Mouse (Mus musculus) embryonic facial prominence, embryonic 11.5 days (tissue): ENCODE measurements around the gene Add1. TPM values are rescaled to one million over a fixed set of nuclear protein-coding genes. Genes with fewer than 3 reads are reported as not detected.
"Not testable (repeated sequence)": the region's sequence is repeated elsewhere in the genome, so short reads cannot be mapped to it uniquely, and the experiment has no call there.

Source experiments
- ATAC-seq: fragments of 200-750 bp; cut with Nextera tagmentation; replicated peaks from 2 replicates; pipeline ENCODE4 v1.8.0; 2017; ENCODE audit warnings: low read depth; ENCODE audit not compliant: insufficient number of reproducible peaks, low FRiP score, low TSS enrichment
- DNase-seq: peaks from one replicate; pipeline ENCODE4 v3.0.0-alpha.2; 2015; ENCODE audit warnings: low spot score
- H3K27ac ChIP-seq: fragments of 300-500 bp; sonication (generic); replicated peaks from 2 replicates; pipeline ENCODE4 v1.5.1; 2014; ENCODE audit warnings: mild to moderate bottlenecking, low read depth, low read length, control low read depth
- H3K27me3 ChIP-seq: fragments of 300-500 bp; sonication (generic); 2 replicates; pipeline ENCODE4 v1.6.1; 2014; ENCODE audit warnings: mild to moderate bottlenecking, low read length, moderate library complexity, mixed read lengths; ENCODE audit not compliant: control insufficient read depth, insufficient read depth
- H3K36me3 ChIP-seq: fragments of 300-500 bp; sonication (generic); replicated peaks from 2 replicates; pipeline ENCODE4 v1.6.1; 2014; ENCODE audit warnings: low read depth, mild to moderate bottlenecking, low read length, moderate library complexity, mixed read lengths; ENCODE audit not compliant: control insufficient read depth, insufficient read depth
- H3K4me1 ChIP-seq: fragments of 300-500 bp; sonication (generic); 2 replicates; pipeline ENCODE4 v1.6.1; 2014; ENCODE audit warnings: low read length, mixed read lengths; ENCODE audit not compliant: control insufficient read depth, insufficient read depth
- H3K4me2 ChIP-seq: fragments of 300-500 bp; sonication (generic); 2 replicates; pipeline ENCODE4 v1.6.1; 2014; ENCODE audit warnings: low read depth, mild to moderate bottlenecking, control low read depth, low read length, moderate library complexity
- H3K4me3 ChIP-seq: fragments of 300-500 bp; sonication (generic); 2 replicates; pipeline ENCODE4 v1.5.1; 2014; ENCODE audit warnings: low read depth, low read length, control low read depth
- H3K9ac ChIP-seq: fragments of 300-500 bp; sonication (generic); replicated peaks from 2 replicates; pipeline ENCODE4 v1.6.1; 2014; ENCODE audit warnings: mild to moderate bottlenecking, control low read depth, low read length
- H3K9me3 ChIP-seq: fragments of 300-500 bp; sonication (generic); replicated peaks from 2 replicates; pipeline ENCODE4 v1.6.1; 2016; ENCODE audit warnings: mild to moderate bottlenecking, low read length, inconsistent platforms, mixed read lengths; ENCODE audit not compliant: control insufficient read depth
- WGBS: fragments of 180-500 bp; shearing (Covaris S2); extraction: QIAGEN DNeasy Blood & Tissue Kit; methylation state at CpG from one replicate; pipeline ENCODE4 v1.1.7; 2014; 5-methylcytosine and 5-hydroxymethylcytosine counted together
- polyA plus RNA-seq: library from polyadenylated mRNA; unstranded; fragments of >200 nt; fragmentation: Nextera tagmentation; extraction: Ambion mirVana; gene quantifications from 2 replicates; pipeline ENCODE4 v1.2.1, GENCODE M21; 2014

Add1 gene
- polyA plus RNA-seq, 1 experiment from 2014 or later: 145 TPM

DNA sequence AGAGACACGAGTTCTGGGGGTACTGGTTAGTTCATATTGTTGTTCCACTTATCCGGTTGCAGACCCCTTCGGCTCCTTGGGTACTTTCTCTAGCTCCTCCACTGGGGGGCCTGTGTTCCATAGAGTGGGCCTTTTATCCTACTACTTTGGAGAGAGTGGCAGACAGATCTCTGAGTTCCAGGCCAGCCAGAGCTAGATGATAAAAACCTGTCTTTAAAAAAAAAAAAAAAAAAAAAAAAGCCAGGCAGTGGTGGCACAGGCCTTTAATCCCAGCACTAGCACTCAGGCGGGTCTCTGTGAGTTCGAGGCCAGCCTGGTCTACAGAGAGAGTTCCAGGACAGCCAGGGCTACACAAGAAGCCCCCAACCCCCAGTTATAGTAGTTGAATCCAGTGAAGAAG is 18.8 kb downstream of the Add1 start:
- H3K36me3 ChIP-seq, H3K4me3 ChIP-seq, H3K27me3 ChIP-seq, H3K4me1 ChIP-seq, H3K9me3 ChIP-seq, ATAC-seq, H3K9ac ChIP-seq, H3K4me2 ChIP-seq, H3K27ac ChIP-seq, DNase-seq: not testable (repeated sequence)
- 82% methylated on average over 5 of the region's 5 CpGs for WGBS

DNA sequence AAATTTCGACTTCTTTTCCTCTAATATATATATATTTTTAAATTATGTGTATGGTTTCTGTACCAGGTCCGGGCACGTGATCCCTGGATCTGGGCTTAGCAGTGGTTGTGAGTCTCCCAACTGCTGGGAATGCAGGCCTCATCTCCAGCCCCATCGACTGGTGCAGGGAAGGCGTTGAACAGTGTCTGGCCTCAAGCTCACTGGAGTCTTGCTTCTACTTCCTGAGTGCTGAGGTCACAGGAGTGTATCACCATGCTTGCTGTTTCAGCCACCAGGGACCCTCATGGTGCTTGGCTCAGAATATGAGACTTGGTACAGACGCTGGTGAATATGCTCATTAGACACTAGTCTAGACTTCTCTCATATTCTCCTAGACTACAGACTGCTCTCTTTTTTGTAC is 19.2 kb downstream of the Add1 start:
- DNase-seq (no peak), ATAC-seq (no peak)
- Histone ChIP-seq H3K9me3 (no peaks in the 10 kb centered on the region), H3K4me3 (no peak overlapping the region), H3K4me2 (no peak overlapping the region), H3K36me3 (no peaks in the 10 kb centered on the region), H3K4me1 (no peaks in the 10 kb centered on the region), H3K9ac (no peak overlapping the region), H3K27ac (no peak overlapping the region), H3K27me3 (no peaks in the 10 kb centered on the region)
- WGBS: over 99% methylated on average over 6 of the region's 6 CpGs

GRCm38 (mm10) chr5:34593202-34593727 is 19.8 kb downstream of the Add1 start:
- no peaks in the 10 kb centered on the region for H3K36me3 ChIP-seq
- H3K27ac ChIP-seq: no peak overlapping the region
- no peaks in the 10 kb centered on the region for H3K9me3 ChIP-seq
- no peak overlapping the region for H3K4me3 ChIP-seq
- no peaks in the 10 kb centered on the region for H3K27me3 ChIP-seq
- ATAC-seq: no peak
- DNase-seq: no peak
- no peaks in the 10 kb centered on the region for H3K4me1 ChIP-seq
- no peak overlapping the region for H3K9ac ChIP-seq
- H3K4me2 ChIP-seq: no peak overlapping the region
- WGBS: 95% methylated on average over 9 of the region's 9 CpGs

DNA sequence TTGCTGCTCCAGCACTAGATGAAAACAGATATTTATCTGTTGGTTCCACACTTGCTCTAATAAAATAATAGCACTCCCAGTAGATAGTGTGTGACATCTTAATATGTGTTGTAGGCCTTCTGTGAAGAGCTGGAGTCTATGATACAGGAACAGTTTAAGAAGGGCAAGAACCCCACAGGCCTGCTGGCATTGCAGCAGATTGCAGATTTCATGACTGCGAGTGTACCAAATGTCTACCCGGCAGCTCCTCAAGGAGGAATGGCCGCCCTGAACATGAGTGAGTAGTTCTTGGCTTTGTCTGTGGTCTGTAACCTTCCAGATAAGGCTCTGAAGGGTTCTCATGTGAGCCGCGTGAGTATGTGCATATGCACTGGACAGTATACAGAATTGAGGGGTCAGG is 31.1 kb downstream of the Add1 start:
- Histone ChIP-seq H3K9me3 (no peaks in the 10 kb centered on the region), H3K36me3 (no peaks in the 10 kb centered on the region; the same call in 1 of the 2 replicates), H3K4me3 (no peak overlapping the region), H3K9ac (no peak overlapping the region), H3K4me2 (no peak overlapping the region), H3K4me1 (no peaks in the 10 kb centered on the region), H3K27me3 (no peaks in the 10 kb centered on the region), H3K27ac (no peak overlapping the region)
- 93% methylated on average over 5 of the region's 5 CpGs for WGBS
- ATAC-seq (no peak), DNase-seq (no peak)

- no peak overlapping the region for H3K9ac ChIP-seq
- no peak overlapping the region for H3K27ac ChIP-seq
- WGBS: 88% methylated on average over 8 of the region's 8 CpGs
- H3K36me3 ChIP-seq: peaks cover 3% of the 10 kb centered on the region
- DNase-seq: no peak
- H3K4me1 ChIP-seq: no peaks in the 10 kb centered on the region
- no peak for ATAC-seq
- H3K9me3 ChIP-seq: no peaks in the 10 kb centered on the region
- H3K4me3 ChIP-seq: no peak overlapping the region
- H3K4me2 ChIP-seq: no peak overlapping the region
- no peaks in the 10 kb centered on the region for H3K27me3 ChIP-seq
Observed at GRCm38 (mm10) chr5:34607100-34607880, 33.8 kb downstream of the Add1 start.

DNA sequence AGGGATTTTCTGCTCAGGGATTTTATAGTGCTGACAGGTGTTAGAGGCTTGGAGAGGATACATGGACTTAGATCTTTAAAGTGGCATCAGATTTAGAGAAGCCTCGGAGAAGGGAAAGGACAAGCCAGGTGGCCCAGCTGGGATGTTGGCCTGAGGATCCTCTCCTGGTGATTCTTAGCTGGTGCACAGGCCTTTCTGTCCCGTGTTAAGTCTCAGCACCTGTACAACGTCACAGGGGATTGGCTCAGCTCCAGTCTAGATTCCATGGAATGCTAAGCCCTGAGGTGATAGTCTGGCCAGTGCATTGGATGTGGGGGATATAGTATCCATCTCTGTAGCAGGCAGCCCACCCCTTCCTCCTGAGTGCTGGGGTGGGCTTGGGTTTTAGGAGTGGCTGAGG is 34.8 kb downstream of the Add1 start:
- DNase-seq (no peak), ATAC-seq (no peak)
- Histone ChIP-seq H3K36me3 (peaks cover 3% of the 10 kb centered on the region), H3K4me1 (no peaks in the 10 kb centered on the region), H3K9me3 (no peaks in the 10 kb centered on the region), H3K27ac (no peak overlapping the region), H3K4me3 (no peak overlapping the region), H3K9ac (no peak overlapping the region), H3K4me2 (no peak overlapping the region), H3K27me3 (no peaks in the 10 kb centered on the region)
- WGBS: 82% methylated on average over 3 of the region's 3 CpGs

DNA sequence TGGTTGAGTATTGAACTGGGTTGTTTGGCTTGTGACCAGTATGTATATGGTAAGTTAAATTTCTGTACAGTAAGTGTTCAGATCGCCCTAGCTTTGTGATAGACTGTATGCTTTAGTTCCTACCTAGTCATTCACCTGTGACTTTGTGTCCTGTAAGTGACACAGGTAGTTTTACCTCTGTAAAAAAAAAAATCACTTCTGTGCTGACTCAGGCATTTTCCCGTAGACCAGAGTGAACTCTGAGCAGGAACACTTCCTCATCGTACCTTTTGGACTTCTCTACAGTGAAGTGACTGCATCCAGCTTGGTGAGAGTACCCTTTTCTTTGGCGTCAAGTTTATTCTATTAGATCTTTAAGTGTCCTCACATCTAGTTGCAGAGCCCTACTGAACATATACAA is 36.5 kb downstream of the Add1 start:
- H3K27me3 ChIP-seq: no peaks in the 10 kb centered on the region
- no peak for DNase-seq
- no peak overlapping the region for H3K4me3 ChIP-seq
- H3K4me1 ChIP-seq: no peaks in the 10 kb centered on the region
- H3K36me3 ChIP-seq: peaks cover 8% of the 10 kb centered on the region
- no peak overlapping the region for H3K4me2 ChIP-seq
- WGBS: 92% methylated on average over 4 of the region's 4 CpGs
- no peaks in the 10 kb centered on the region for H3K9me3 ChIP-seq
- ATAC-seq: no peak
- H3K27ac ChIP-seq: no peak overlapping the region
- H3K9ac ChIP-seq: no peak overlapping the region

GRCm38 (mm10) chr5:34632996-34633395 is 59.5 kb downstream of the Add1 start:
- H3K4me2 ChIP-seq: no peak overlapping the region
- peaks cover 4% of the 10 kb centered on the region; the same call in 1 of the 2 replicates for H3K4me1 ChIP-seq

More at GRCm38 (mm10) chr5:34632996-34633395, 59.5 kb downstream of the Add1 start:
- Histone ChIP-seq H3K9ac (no peak overlapping the region), H3K36me3 (peaks cover 8% of the 10 kb centered on the region; the same call in 1 of the 2 replicates), H3K4me3 (no peak overlapping the region), H3K27me3 (no peaks in the 10 kb centered on the region), H3K27ac (no peak overlapping the region), H3K9me3 (no peaks in the 10 kb centered on the region)
- ATAC-seq (no peak), DNase-seq (no peak)
- 91% methylated on average over 2 of the region's 2 CpGs for WGBS
